10 mouse cellular contexts compared by ENCODE assay signal in the genomic region with DNA sequence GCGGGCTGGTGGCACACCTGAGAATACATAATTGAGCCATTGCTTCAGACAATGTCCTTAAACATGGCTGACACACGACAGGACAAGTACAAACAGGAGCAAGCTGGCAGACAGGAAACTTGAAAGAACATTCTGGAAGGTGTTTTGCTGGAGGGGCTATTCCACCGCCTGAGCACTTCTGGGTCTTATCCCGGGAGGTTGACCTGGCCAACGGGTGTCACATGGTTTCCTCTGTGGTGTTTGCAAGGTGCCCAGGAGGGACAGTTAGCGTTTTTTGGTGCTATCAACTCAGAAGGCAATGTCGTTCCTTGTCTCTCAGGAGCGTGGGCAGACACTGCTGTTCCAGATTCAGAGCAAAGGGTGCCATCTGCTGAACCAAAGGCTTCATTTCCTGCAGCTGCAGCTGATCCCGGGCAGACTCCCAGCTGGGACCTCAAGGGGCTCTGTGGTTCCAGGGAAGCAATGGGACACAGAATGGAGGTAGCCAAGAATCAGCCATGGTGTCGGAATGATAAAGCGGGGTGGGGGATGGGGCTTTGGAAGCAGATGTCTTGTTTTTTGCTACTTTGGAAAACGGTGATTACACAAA.
DNase-seq lines count a peak whose midpoint lies in the region; ATAC-seq and TF ChIP-seq lines count a peak whose summit lies in the region.
"Had no signal": no experiment of that assay in that cellular context is flagged by ENCODE, and none has a peak within 500 bp of the region (broad histone marks: within the 10 kb centered on the region; RNA-seq: fewer than 3 reads in every experiment).

No protein-coding gene starts in this region.

- intact Hi-C loops in heart, postnatal 14 days (cut with DNase I) = no loop called here

- TF ChIP-seq CTCF in hindbrain, postnatal 0 days (IDR thresholded peaks at IDR 0.05; ENCODE audit: low read depth) = peak; percentile 62
- peak; percentile 44; the same call in 1 of the 2 replicates for TF ChIP-seq CTCF in olfactory bulb, adult 2 months (IDR thresholded peaks at IDR 0.05; ENCODE audit: insufficient read depth, low read depth, low read length)

- H3K4me3 ChIP-seq in hindbrain, postnatal 0 days (ENCODE audit: low read length) = no peak overlapping the region
- no peak overlapping the region for H3K4me3 ChIP-seq in olfactory bulb, adult 2 months (ENCODE audit: insufficient read depth, low read depth, low read length)
- H3K4me3 ChIP-seq: heart, embryonic 15.5 days; midbrain, embryonic 12.5 days had no signal

- no peak overlapping the region for H3K9ac ChIP-seq in hindbrain, postnatal 0 days (replicated peaks; ENCODE audit: low read length)
- H3K9ac ChIP-seq: heart, embryonic 15.5 days; midbrain, embryonic 12.5 days had no signal

- no peaks in the 10 kb centered on the region for H3K9me3 ChIP-seq in hindbrain, postnatal 0 days (ENCODE audit: low read length)
- H3K9me3 ChIP-seq: heart, embryonic 15.5 days; midbrain, embryonic 12.5 days had no signal

- H3K4me1 ChIP-seq in hindbrain, postnatal 0 days (ENCODE audit: insufficient read depth, low read length) = no peaks in the 10 kb centered on the region
- 0 out of 2 replicates have a peak, but pooled peaks cover 2% of the 10 kb centered on the region for H3K4me1 ChIP-seq in olfactory bulb, adult 2 months (ENCODE audit: control insufficient read depth, insufficient read depth, low read length)
- H3K4me1 ChIP-seq: heart, embryonic 15.5 days; midbrain, embryonic 12.5 days had no signal

- DNase-seq in heart, postnatal 14 days = peak; percentile 2
- no peak for DNase-seq in heart, adult 9 months (ENCODE audit: low spot score in 2 of 2)
- DNase-seq in brain, embryonic 18.5 days (ENCODE audit: low read depth, low spot score) = peak; percentile 16
- peak; percentile 75 for DNase-seq in hindbrain, postnatal 0 days (ENCODE audit: low spot score)
- DNase-seq in yolk sac, embryonic 10.5 days (ENCODE audit: low spot score) = no peak

- H3K27me3 ChIP-seq in hindbrain, postnatal 0 days (ENCODE audit: insufficient read depth, low read length) = no peaks in the 10 kb centered on the region
- H3K27me3 ChIP-seq: heart, embryonic 15.5 days; midbrain, embryonic 12.5 days had no signal

- 50% methylated on average over 12 of the region's 12 CpGs for WGBS in hindbrain, postnatal 0 days
- WGBS in olfactory bulb, adult 2 months = 49% methylated on average over 12 of the region's 12 CpGs

- no peak for TF ChIP-seq POLR2A in olfactory bulb, adult 2 months (IDR thresholded peaks at IDR 0.05; ENCODE audit: insufficient read depth, low read depth, low read length)

- no peaks in the 10 kb centered on the region for H3K36me3 ChIP-seq in hindbrain, postnatal 0 days (ENCODE audit: insufficient read depth, low read length)
- H3K36me3 ChIP-seq: heart, embryonic 15.5 days; midbrain, embryonic 12.5 days had no signal

- H3K4me2 ChIP-seq in hindbrain, postnatal 0 days (ENCODE audit: low read depth, low read length) = no peak overlapping the region
- H3K4me2 ChIP-seq: heart, embryonic 15.5 days; midbrain, embryonic 12.5 days had no signal

- peak; percentile 81 for ATAC-seq in hindbrain, postnatal 0 days
- no peak for ATAC-seq in monocyte, adult 5-6 weeks (replicated peaks; ENCODE audit: insufficient number of reproducible peaks, low FRiP score, low TSS enrichment, poor library complexity, severe bottlenecking)
- ATAC-seq in granulocyte monocyte progenitor cell, adult 5-6 weeks (replicated peaks; ENCODE audit: poor library complexity, severe bottlenecking) = no peak

- no peak overlapping the region for H3K27ac ChIP-seq in hindbrain, postnatal 0 days
- H3K27ac ChIP-seq in olfactory bulb, adult 2 months (ENCODE audit: insufficient read depth, low read depth, low read length) = no peak overlapping the region
- H3K27ac ChIP-seq: heart, embryonic 15.5 days; midbrain, embryonic 12.5 days had no signal

Comparison
In these comparisons a context has a peak if more than half of its experiments do, and no peak if none do; other contexts are left out.
1. DNase-seq: peak in heart, postnatal 14 days (2 of 2), brain, embryonic 18.5 days (single experiment) and hindbrain, postnatal 0 days (single experiment); none in heart, adult 9 months (0 of 2) and yolk sac, embryonic 10.5 days (single experiment).